Mouse (Mus musculus) lung, postnatal 14 days (tissue): ENCODE results near the gene Tmem231.

ENCODE experiments used
- DNase-seq: peaks from one replicate; pipeline ENCODE4 v3.0.0; 2021

The Tmem231 gene

DNA sequence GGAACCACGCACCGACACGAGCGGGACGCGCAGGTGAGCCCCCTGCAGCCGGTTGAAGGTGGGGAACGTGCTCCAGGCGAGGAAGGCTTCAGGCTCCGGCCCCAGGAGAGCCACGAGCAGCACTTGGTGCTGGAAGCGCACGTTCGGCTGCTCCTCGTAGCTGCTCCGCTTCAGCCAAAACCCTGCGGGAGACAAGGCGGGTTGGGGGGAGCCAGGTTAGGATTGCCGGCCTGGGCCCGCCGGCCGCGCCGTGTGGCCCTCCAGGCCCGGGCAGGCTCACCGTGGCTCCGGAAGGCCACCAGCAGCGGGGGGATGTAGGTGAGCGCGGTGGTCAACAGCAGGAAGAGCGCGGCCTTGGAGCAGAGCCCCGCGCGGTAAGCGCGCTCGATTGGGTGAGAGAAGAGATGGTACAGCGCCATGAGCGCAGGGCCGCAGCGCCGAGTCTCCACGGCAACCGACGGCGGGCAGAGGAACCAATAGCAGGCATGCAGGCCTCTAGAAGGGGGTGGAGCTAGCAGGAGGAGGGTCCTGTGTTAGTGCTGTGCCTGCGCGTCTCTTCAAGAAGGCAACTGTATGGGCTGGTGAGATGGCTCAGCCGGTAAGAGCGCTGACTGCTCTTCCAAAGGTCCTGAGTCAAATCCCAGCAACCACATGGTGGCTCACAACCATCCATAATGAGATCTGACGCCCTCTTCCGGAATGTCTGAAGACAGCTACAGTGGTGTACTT lies at the start of gene Tmem231:
Gene Tmem231, minus strand, starts transcription at position 534 of the 729 bp plus-strand sequence.
- peak; percentile 88 for DNase-seq

DNA sequence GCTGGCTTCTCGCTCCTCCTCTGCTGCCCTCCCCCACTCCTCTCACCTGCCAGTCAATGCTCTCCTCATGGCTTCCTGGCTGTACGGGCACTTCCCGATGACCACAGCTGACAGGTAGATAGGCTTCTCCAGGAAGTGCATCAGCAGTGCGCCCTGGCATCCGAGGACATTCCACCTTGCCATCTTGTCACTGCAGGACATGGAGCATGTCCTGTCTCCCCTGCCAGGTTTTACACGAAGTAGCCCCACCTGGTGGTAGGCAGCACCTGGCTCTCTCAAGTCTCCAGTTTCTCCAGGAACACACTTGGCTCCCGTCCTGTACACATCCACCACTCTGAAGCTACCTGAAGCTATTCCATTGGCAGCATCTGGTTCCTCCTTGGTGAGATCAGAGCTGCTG lies 48.4 kb upstream of the Tmem231 start:
- DNase-seq: peak; percentile 15

DNA sequence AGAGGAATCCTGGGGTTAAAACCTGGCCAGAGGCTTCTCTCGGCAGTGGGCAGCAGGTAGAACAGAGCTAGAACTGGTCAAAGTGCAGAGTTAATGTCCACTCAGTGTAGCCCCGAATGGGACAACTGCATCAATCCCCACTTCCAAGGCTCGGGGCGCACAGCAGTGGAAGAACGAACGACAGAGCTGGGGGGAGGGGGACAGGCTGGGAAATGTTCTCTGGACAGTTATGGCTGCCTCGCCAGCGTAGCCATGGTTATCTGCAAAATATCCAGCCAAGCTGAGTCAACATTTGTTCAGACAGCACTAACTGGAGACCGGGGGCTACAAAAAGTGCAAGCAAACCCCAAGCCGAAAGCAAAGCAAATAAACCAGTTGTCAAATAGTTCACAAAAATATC lies 44.5 kb upstream of the Tmem231 start:
- DNase-seq: no peak

- no peak for DNase-seq
Observed at GRCm38 (mm10) chr8:111976326-111976725, 42.6 kb upstream of the Tmem231 start.

- DNase-seq: no peak
Observed at GRCm38 (mm10) chr8:111975706-111976105, 42.0 kb upstream of the Tmem231 start.

GRCm38 (mm10) chr8:111974138-111974537 lies 40.5 kb upstream of the Tmem231 start:
- no peak for DNase-seq

GRCm38 (mm10) chr8:111968991-111969390 lies 35.3 kb upstream of the Tmem231 start:
- no peak for DNase-seq

GRCm38 (mm10) chr8:111968541-111968940 lies 34.9 kb upstream of the Tmem231 start:
- no peak for DNase-seq

GRCm38 (mm10) chr8:111967246-111967870 lies 33.7 kb upstream of the Tmem231 start:
- DNase-seq: no peak

GRCm38 (mm10) chr8:111964849-111965561 lies 31.3 kb upstream of the Tmem231 start:
- DNase-seq: no peak

GRCm38 (mm10) chr8:111964351-111964750 lies 30.7 kb upstream of the Tmem231 start:
- DNase-seq: no peak

DNA sequence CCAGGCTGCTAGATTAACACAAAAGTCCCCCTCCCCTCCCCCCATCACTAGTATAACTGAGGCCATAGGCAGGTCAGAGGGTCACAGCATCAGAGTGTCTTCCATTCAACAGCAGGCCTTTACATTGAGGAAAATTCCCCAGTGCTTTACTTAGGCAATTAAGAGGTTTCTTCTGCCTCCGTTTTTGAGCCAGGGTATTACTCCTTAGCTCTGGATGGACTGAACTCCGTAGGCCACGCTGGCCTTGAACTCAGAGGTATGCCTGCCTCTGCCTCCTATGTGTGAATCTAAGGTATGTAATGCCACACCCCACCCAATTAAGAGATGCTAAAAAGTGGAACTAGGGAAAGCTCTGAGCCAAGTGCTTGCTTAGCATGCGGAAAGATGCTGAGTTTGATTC lies 29.9 kb upstream of the Tmem231 start:
- DNase-seq: no peak

- no peak for DNase-seq
Observed at GRCm38 (mm10) chr8:111963091-111963490, 29.4 kb upstream of the Tmem231 start.

DNA sequence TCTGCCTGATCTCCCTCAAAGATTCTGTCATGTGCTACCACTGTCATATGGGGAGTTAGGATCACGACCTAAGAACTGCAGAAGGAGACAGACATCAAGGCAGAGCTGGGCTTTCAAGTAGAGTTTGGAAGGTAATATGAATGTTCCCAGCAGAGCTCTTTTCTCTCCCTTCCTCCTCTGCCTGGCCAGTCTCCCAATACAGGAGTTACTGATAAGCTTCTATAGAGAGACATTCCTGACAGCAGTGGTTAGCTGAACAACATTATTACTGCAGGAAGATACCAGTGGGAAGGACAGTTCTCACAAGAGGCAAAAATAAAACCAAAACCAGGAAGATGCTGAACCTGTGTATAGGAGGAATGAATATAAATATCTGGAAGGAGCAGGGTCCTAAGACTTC lies 28.9 kb upstream of the Tmem231 start:
- DNase-seq: no peak

- DNase-seq: no peak
Observed at GRCm38 (mm10) chr8:111961330-111961729, 27.6 kb upstream of the Tmem231 start.

DNA sequence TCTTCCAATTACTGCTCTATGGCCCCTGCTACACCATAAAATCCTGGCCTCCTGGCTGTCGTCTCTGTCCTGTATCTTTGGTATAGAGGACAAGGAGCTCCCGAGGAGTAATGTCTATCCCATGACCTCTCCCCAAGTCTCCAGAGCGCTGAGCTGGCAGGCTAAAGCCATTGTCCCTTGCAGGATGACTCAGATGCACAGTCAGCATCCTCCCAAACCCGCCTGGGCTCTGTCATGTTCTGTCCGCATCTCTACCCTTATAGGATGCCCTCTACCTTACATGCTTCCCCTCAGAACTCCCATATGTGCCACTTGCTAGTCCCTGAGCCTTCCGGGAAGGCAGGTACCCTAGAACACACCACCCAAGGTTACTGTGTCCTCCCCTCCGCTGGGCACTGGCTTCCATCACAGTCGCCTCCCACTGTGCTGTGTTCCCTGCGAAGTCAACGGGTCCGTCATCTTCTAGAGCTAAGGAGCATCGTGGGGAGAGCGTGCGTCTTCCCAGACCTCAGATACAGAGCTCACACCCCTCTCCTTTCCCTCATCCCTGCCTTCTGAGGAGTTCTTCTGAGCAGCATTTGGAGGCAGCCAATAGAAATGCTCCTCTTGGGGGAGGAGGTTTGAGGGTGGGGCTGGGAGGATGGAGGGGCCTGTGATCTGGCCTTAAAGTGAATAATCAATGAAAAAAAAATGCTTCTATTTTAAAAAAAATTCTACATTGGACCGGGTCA lies 27.1 kb upstream of the Tmem231 start:
- no peak for DNase-seq

DNA sequence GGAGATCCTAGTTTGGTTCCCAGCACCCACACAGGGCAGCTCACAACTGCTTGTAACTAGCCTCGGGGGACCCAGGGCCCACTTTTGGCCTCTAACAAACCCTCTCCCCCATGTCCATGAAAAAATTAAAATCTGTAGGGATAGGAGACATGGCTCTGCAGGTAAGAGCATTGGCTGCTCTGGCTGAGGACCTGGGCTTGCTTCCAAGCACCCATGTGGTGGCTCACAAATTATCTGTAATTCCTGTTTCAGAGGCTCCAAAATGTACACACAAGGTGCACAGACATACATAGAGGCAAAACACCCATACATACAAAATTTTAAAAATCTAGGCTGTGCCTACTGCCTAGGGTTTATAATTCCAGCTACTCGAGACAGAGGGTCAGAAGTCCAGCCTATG lies 23.6 kb upstream of the Tmem231 start:
- no peak for DNase-seq

DNA sequence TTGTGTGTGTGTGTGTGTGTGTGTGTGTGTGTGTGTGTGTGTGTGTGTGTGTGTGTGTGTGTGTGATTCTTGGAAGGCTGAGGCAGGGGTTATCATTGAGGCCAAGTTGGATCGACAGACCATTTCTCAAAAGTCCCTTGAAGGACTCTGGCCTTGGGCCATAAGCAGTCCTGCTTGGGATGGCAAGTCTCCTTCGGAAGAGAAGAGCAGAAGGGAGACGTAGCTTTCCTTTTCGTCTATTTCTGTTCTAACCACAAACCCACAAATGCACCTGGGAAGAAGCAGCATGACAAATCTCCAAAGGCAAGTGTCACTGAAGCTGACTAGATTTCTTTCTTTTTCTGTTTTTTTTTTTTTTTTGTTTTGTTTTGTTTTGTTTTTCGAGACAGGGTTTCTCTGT lies 22.2 kb upstream of the Tmem231 start:
- DNase-seq: no peak

DNA sequence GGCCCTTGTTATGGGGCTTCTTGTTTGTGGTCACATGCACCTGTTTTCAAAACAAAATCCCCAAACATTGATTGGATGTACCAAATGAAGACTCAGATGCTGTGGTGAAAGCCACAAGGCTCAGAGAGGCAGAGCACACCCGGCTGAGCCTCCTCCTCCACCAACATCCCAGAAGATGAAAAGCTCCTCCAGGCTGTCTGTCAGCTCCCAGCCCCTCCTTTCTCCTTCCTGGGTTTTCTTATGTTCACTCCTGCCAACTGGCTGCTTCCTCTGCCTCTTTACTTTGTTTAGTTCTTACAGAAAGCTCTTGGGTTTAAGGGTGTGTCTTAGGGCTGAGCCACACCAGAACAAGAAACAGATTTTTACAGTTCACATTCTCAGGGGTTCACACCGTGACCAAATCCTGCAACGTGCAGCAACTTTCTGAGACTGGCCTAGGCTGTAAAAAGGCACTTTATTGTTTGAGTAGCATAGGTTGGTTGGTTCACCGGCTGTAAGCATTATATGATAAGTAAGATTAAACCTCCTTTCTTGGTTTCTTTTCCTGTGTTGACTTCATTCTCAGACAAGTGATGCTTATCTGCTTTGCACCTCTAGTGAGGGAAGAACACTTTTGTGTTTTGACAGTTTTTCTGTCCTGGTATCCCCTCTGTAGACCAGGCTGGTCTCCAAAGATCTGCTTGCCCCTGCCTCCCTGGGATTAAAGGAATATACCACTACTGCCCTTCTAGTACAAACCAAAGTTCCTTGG lies 21.3 kb upstream of the Tmem231 start:
- no peak for DNase-seq

DNA sequence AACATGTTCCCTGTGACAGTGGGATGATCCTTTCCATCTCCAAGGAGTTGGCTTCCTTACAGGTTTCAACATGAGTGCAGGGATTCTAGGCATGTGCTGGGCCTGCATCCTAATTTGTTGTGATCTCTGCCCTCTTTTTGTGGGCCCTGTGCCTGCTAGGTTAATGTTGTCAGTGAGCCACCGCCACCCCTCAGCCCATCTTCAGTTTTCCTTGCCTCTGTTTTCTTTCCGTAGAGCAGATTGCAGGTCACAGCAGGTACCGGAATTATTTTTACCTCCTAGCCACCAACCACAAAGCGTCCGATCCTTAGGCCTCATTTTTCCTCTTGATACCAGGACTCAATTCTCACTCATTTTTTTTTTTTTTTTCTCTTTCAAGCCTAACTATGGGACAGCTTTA lies 18.3 kb upstream of the Tmem231 start:
- no peak for DNase-seq

GRCm38 (mm10) chr8:111951317-111951716 lies 17.6 kb upstream of the Tmem231 start:
- DNase-seq: no peak

DNA sequence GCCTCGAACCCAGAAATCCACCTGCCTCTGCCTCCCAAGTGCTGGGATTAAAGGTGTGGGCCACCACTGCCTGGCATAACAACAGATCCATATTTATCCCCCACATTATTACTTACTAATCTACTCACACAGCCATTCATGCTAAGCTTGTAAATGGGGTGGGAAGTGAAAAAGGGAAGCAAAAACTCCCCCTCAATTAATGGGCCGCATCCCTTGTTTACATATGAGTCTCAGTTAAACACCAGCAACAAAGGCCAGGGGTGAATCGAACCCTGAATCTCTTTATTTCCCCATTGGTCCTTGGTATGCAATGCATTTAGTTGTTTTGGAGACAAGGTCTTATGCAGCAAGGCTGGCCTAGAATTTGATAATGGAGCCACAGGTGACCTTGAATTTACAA lies 17.2 kb upstream of the Tmem231 start:
- DNase-seq: no peak

- no peak for DNase-seq
Observed at GRCm38 (mm10) chr8:111947954-111948353, 14.3 kb upstream of the Tmem231 start.
